Mouse (Mus musculus): ENCODE data around the gene Hist1h3e.

DNA sequence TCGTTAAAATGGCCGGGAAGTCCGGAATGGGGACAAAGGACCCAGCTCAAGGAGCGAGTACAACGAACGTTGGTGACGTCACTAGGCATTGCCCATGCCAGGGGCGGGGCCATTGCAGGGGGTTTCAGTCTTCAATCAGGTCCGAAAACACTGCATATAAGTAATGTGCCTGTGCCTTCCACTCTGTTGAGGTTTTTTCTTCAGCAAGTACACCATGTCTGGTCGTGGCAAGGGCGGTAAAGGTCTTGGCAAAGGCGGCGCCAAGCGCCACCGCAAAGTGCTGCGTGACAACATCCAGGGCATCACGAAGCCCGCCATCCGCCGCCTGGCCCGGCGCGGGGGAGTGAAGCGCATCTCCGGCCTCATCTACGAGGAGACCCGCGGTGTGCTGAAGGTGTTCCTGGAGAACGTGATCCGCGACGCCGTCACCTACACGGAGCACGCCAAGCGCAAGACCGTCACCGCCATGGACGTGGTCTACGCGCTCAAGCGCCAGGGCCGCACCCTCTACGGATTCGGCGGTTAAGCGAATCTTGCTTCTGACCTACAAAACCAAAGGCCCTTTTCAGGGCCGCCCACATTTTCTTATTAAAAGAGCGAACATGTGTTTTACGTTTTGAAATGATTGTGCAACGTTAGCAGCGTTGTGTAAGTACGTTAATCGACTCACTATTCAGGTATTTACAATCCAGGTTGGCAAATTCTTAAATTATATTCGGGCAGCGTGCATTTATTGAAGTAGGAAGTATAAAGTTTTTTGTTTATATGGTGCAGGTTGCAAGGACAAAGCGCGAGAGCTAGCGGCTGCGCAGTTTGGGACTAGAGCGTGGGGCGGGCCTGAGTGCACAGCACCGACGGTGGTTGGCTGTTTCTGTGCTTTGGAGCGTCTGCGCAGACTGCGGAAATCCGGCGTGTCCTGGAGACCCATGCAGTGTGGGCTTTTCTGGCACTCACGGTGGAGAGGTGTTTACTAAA is 31.0 kb downstream of the Hist1h3e start, which contains the start of gene Hist1h4h:
- TF ChIP-seq CTCF (conservative IDR thresholded peaks at IDR 0.05; ENCODE audit: insufficient read depth, insufficient read length, low read depth, low read length) (no peak), POLR2A (IDR thresholded peaks at IDR 0.05; ENCODE audit: low read depth, low read length) (peak; percentile 98)

All from kidney, adult 2 months (tissue).